Comparison of ENCODE assay signal across 11 mouse cellular contexts in the genomic region with DNA sequence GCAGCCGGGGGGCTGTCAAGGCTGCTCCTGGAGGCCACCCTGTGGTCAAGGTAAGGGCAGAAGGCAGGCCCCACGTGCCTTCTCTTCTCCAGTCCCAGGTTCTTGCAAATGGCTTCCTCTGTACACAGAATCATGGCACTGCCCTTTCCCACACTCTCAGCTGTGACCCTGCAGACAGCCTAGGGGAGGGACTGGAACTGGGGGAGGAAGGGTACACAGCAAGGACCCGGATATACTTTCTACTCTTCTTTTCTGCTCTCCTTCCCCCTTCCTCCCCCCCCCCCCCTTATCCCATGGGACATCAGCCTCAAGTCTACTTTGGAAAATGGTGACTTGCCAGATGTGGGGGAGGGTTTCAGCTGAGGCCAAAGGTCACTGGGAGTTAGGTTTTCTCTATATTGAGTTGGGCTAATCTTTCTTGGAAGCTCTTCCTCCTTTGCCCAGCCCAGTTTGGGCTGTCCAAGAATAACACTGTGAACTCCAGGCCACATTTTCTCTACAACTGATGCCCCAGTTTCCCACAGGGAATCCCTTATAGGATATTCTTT. TPM values are rescaled to one million over a fixed set of nuclear protein-coding genes. Genes with fewer than 3 reads are reported as not detected.
A peak's percentile ranks its signal among the peaks of the same experiment; 100 is the strongest.
DNase-seq lines count a peak whose midpoint lies in the region; ATAC-seq and TF ChIP-seq lines count a peak whose summit lies in the region.
"Had no signal": no experiment of that assay in that cellular context is flagged by ENCODE, and none has a peak within 500 bp of the region (broad histone marks: within the 10 kb centered on the region; RNA-seq: fewer than 3 reads in every experiment).

No protein-coding gene starts in this region.

- H3K36me3 ChIP-seq in hindbrain, embryonic 10.5 days: peaks cover 29% of the 10 kb centered on the region
- peaks cover 4% of the 10 kb centered on the region; the same call in 1 of the 2 replicates for H3K36me3 ChIP-seq in hindbrain, embryonic 13.5 days
- no peaks in the 10 kb centered on the region for H3K36me3 ChIP-seq in heart, adult 2 months (ENCODE audit: control insufficient read depth, insufficient read depth, low read length)
- no peaks in the 10 kb centered on the region for H3K36me3 ChIP-seq in liver, embryonic 11.5 days (ENCODE audit: control insufficient read depth, insufficient read depth, low read length)
- H3K36me3 ChIP-seq: hindbrain, embryonic 15.5 days had no signal

- peaks cover 56% of the 10 kb centered on the region for H3K4me1 ChIP-seq in hindbrain, embryonic 10.5 days (replicated peaks)
- H3K4me1 ChIP-seq in hindbrain, embryonic 13.5 days (replicated peaks): peaks cover 32% of the 10 kb centered on the region
- H3K4me1 ChIP-seq in heart, adult 2 months (ENCODE audit: control insufficient read depth, insufficient read depth, low read length): peaks cover 3% of the 10 kb centered on the region
- peaks cover 23% of the 10 kb centered on the region for H3K4me1 ChIP-seq in liver, embryonic 11.5 days (replicated peaks; ENCODE audit: control insufficient read depth, insufficient read depth, low read length)

- no peak overlapping the region for H3K4me3 ChIP-seq in hindbrain, embryonic 10.5 days
- no peak overlapping the region for H3K4me3 ChIP-seq in hindbrain, embryonic 13.5 days
- H3K4me3 ChIP-seq in heart, adult 2 months: no peak overlapping the region
- H3K4me3 ChIP-seq in liver, embryonic 11.5 days (ENCODE audit: low read depth, low read length): no peak overlapping the region
- H3K4me3 ChIP-seq: hindbrain, embryonic 15.5 days had no signal

- H3K27ac ChIP-seq in hindbrain, embryonic 10.5 days: peak overlapping the region; percentile 45
- no peak overlapping the region for H3K27ac ChIP-seq in hindbrain, embryonic 13.5 days
- peak overlapping the region; percentile 61 for H3K27ac ChIP-seq in heart, adult 2 months
- no peak overlapping the region for H3K27ac ChIP-seq in liver, embryonic 11.5 days (ENCODE audit: low read depth, low read length)
- H3K27ac ChIP-seq: hindbrain, embryonic 15.5 days had no signal

- H3K27me3 ChIP-seq in hindbrain, embryonic 10.5 days (ENCODE audit: insufficient read depth, poor library complexity, severe bottlenecking): peaks cover 38% of the 10 kb centered on the region
- H3K27me3 ChIP-seq in hindbrain, embryonic 13.5 days: peaks cover 39% of the 10 kb centered on the region
- no peaks in the 10 kb centered on the region for H3K27me3 ChIP-seq in heart, adult 2 months (ENCODE audit: control insufficient read depth, insufficient read depth, low read length)
- H3K27me3 ChIP-seq in liver, embryonic 11.5 days (replicated peaks; ENCODE audit: control insufficient read depth, insufficient read depth, low read length): peaks cover 57% of the 10 kb centered on the region

- H3K9me3 ChIP-seq in hindbrain, embryonic 10.5 days: no peaks in the 10 kb centered on the region
- H3K9me3 ChIP-seq in hindbrain, embryonic 13.5 days: no peaks in the 10 kb centered on the region
- no peaks in the 10 kb centered on the region for H3K9me3 ChIP-seq in liver, embryonic 11.5 days (ENCODE audit: control insufficient read depth, low read length)
- H3K9me3 ChIP-seq: hindbrain, embryonic 15.5 days had no signal

- ATAC-seq in hindbrain, embryonic 13.5 days (ENCODE audit: low FRiP score): no peak
- ATAC-seq in liver, embryonic 11.5 days (replicated peaks; ENCODE audit: low FRiP score): no peak
- no peak for ATAC-seq in megakaryocyte, adult 5-6 weeks (ENCODE audit: poor library complexity, severe bottlenecking)

- TF ChIP-seq EP300 in heart, adult 2 months (IDR thresholded peaks at IDR 0.05; ENCODE audit: insufficient read depth, low read depth, low read length): no peak

- no peak overlapping the region for H3K4me2 ChIP-seq in hindbrain, embryonic 13.5 days
- H3K4me2 ChIP-seq in liver, embryonic 11.5 days: no peak overlapping the region
- H3K4me2 ChIP-seq: hindbrain, embryonic 15.5 days had no signal

- H3K9ac ChIP-seq in hindbrain, embryonic 13.5 days: no peak overlapping the region
- H3K9ac ChIP-seq in heart, adult 2 months (ENCODE audit: low read depth, low read length): 0 out of 2 replicates have a peak overlapping the region, but pooled peaks have one; percentile 1
- H3K9ac ChIP-seq in liver, embryonic 11.5 days (ENCODE audit: low read depth, low read length): no peak overlapping the region
- H3K9ac ChIP-seq: hindbrain, embryonic 15.5 days had no signal

- WGBS in hindbrain, embryonic 10.5 days: 39% methylated on average over 3 of the region's 3 CpGs
- 55% methylated on average over 3 of the region's 3 CpGs for WGBS in hindbrain, embryonic 13.5 days
- 37% methylated on average over 3 of the region's 3 CpGs for WGBS in heart, adult 2 months
- WGBS in liver, embryonic 11.5 days: 52% methylated on average over 3 of the region's 3 CpGs

- intact Hi-C loops in heart, adult 2 months (cut with DNase I): no loop called here
- intact Hi-C loops in gastrocnemius, postnatal 36 days (cut with DNase I): no loop called here

- H3K79me2 ChIP-seq in heart, adult 2 months (replicated peaks; ENCODE audit: control insufficient read depth, insufficient read depth, low read length): no peaks in the 10 kb centered on the region

- TF ChIP-seq CTCF in heart, adult 2 months (IDR thresholded peaks at IDR 0.05): no peak

- DNase-seq in hindbrain, embryonic 10.5 days (ENCODE audit: low spot score): peak; percentile 30
- DNase-seq in NIH3T3 (ENCODE audit: low read depth): peak; percentile 52
- DNase-seq in heart, adult 2 months: peak; percentile 29 to 48
- peak; percentile 72 for DNase-seq in kidney, postnatal 10 days
- no peak for DNase-seq in liver, embryonic 11.5 days (ENCODE audit: low spot score)
- no peak for DNase-seq in gastrocnemius, postnatal 36 days
- DNase-seq: cerebellum, adult 9-10 months had no signal

- no peak for TF ChIP-seq POLR2A in heart, adult 2 months (IDR thresholded peaks at IDR 0.05; ENCODE audit: insufficient read depth, low read depth, low read length)

RNA-seq across cellular contexts. Expression of a gene that starts 5.8 kb away (rescaled TPM):
- polyA plus RNA-seq in hindbrain, embryonic 10.5 days (2016; fragmentation: Nextera tagmentation; extraction: Ambion mirVana): 34.0 and 34.6 TPM in 2 replicates
- polyA plus RNA-seq in hindbrain, embryonic 13.5 days (2015; fragmentation: Nextera tagmentation; extraction: Ambion mirVana): 10.8 and 12.0 TPM in 2 replicates
- total RNA-seq in heart, adult 2 months (2021): 1 to 10 TPM; 3.6 to 5.1 TPM
- 6.0 and 7.3 TPM in 2 replicates for polyA plus RNA-seq in heart, adult 2 months (2012; rRNA removed)
- 15.1 and 15.3 TPM in 2 replicates for polyA plus RNA-seq in liver, embryonic 11.5 days (2014; fragmentation: Nextera tagmentation; extraction: Ambion mirVana)
- 1 to 10 TPM; 3.3 TPM for total RNA-seq in gastrocnemius, postnatal 36 days (2021)
- not detected in 2 replicates for total RNA-seq in megakaryocyte, adult 5-6 weeks (2015)
- total RNA-seq in megakaryocyte, adult 5-6 weeks (2017): not detected in 2 replicates
- total RNA-seq: megakaryocyte-erythroid progenitor cell, adult 5-6 weeks had no signal

RNA-seq across cellular contexts. Expression of a gene that starts 25.0 kb away (rescaled TPM):
- polyA plus RNA-seq in hindbrain, embryonic 10.5 days (2016; fragmentation: Nextera tagmentation; extraction: Ambion mirVana): 24.1 and 24.4 TPM in 2 replicates
- 11.7 and 11.9 TPM in 2 replicates for polyA plus RNA-seq in hindbrain, embryonic 13.5 days (2015; fragmentation: Nextera tagmentation; extraction: Ambion mirVana)
- 1 to 10 TPM; 6.2 to 6.8 TPM for total RNA-seq in heart, adult 2 months (2021)
- 3.5 and 3.8 TPM in 2 replicates for polyA plus RNA-seq in heart, adult 2 months (2012; rRNA removed)
- polyA plus RNA-seq in liver, embryonic 11.5 days (2014; fragmentation: Nextera tagmentation; extraction: Ambion mirVana): 12.0 and 12.2 TPM in 2 replicates
- total RNA-seq in gastrocnemius, postnatal 36 days (2021): 1 to 10 TPM; 2.1 to 2.7 TPM
- 1.1 and 1.6 TPM in 2 replicates for total RNA-seq in megakaryocyte, adult 5-6 weeks (2015)
- 1.4 and 1.5 TPM in 2 replicates for total RNA-seq in megakaryocyte, adult 5-6 weeks (2017)

RNA-seq across cellular contexts. Expression of a gene that starts 40.1 kb away (rescaled TPM):
- polyA plus RNA-seq in hindbrain, embryonic 10.5 days (2016; fragmentation: Nextera tagmentation; extraction: Ambion mirVana): 11.9 and 14.4 TPM in 2 replicates
- 2.6 and 3.7 TPM in 2 replicates for polyA plus RNA-seq in hindbrain, embryonic 13.5 days (2015; fragmentation: Nextera tagmentation; extraction: Ambion mirVana)
- 1 to 10 TPM; 2.2 to 2.4 TPM for total RNA-seq in heart, adult 2 months (2021)
- 3.5 and 4.1 TPM in 2 replicates for polyA plus RNA-seq in heart, adult 2 months (2012; rRNA removed)
- polyA plus RNA-seq in liver, embryonic 11.5 days (2014; fragmentation: Nextera tagmentation; extraction: Ambion mirVana): 51.6 and 52.1 TPM in 2 replicates
- under 1 TPM; 0.59 to 0.67 TPM for total RNA-seq in gastrocnemius, postnatal 36 days (2021)
- total RNA-seq in megakaryocyte, adult 5-6 weeks (2015): 79.0 and 82.5 TPM in 2 replicates
- total RNA-seq in megakaryocyte, adult 5-6 weeks (2017): 24.2 and 30.0 TPM in 2 replicates

RNA-seq across cellular contexts. Expression of a gene that starts 44.9 kb away (rescaled TPM):
- polyA plus RNA-seq in hindbrain, embryonic 10.5 days (2016; fragmentation: Nextera tagmentation; extraction: Ambion mirVana): 7.9 and 10.3 TPM in 2 replicates
- polyA plus RNA-seq in hindbrain, embryonic 13.5 days (2015; fragmentation: Nextera tagmentation; extraction: Ambion mirVana): 5.3 and 6.0 TPM in 2 replicates
- total RNA-seq in heart, adult 2 months (2021): 10 to 100 TPM; 16.1 to 20.3 TPM
- polyA plus RNA-seq in heart, adult 2 months (2012; rRNA removed): 36.5 and 40.0 TPM in 2 replicates
- polyA plus RNA-seq in liver, embryonic 11.5 days (2014; fragmentation: Nextera tagmentation; extraction: Ambion mirVana): 3.9 and 4.8 TPM in 2 replicates
- 1 to 10 TPM; 5.3 to 6.5 TPM for total RNA-seq in gastrocnemius, postnatal 36 days (2021)
- total RNA-seq in megakaryocyte, adult 5-6 weeks (2015): not detected in 2 replicates
- 0.15 TPM in 1 of 2 replicates, not detected in the other for total RNA-seq in megakaryocyte, adult 5-6 weeks (2017)
- total RNA-seq: megakaryocyte-erythroid progenitor cell, adult 5-6 weeks had no signal

RNA-seq across cellular contexts. Expression of a gene that starts 55.4 kb away (rescaled TPM):
- 0.12 and 0.33 TPM in 2 replicates for polyA plus RNA-seq in hindbrain, embryonic 10.5 days (2016; fragmentation: Nextera tagmentation; extraction: Ambion mirVana)
- 0.14 and 0.27 TPM in 2 replicates for polyA plus RNA-seq in hindbrain, embryonic 13.5 days (2015; fragmentation: Nextera tagmentation; extraction: Ambion mirVana)
- under 1 TPM in 1 of 2 experiments, not detected in 1; 0.18 TPM for total RNA-seq in heart, adult 2 months (2021)
- polyA plus RNA-seq in heart, adult 2 months (2012; rRNA removed): 0.06 TPM in 2 replicates
- 0.47 and 0.60 TPM in 2 replicates for polyA plus RNA-seq in liver, embryonic 11.5 days (2014; fragmentation: Nextera tagmentation; extraction: Ambion mirVana)
- not detected for total RNA-seq in gastrocnemius, postnatal 36 days (2021)
- 0.40 TPM in 1 of 2 replicates, not detected in the other for total RNA-seq in megakaryocyte, adult 5-6 weeks (2015)
- 0.44 TPM in 1 of 2 replicates, not detected in the other for total RNA-seq in megakaryocyte, adult 5-6 weeks (2017)
- total RNA-seq: megakaryocyte-erythroid progenitor cell, adult 5-6 weeks had no signal

Comparison
In these comparisons a context has a peak if more than half of its experiments do, and no peak if none do; other contexts are left out.
1. H3K27ac ChIP-seq: peak in hindbrain, embryonic 10.5 days (single experiment) and heart, adult 2 months (single experiment); none in hindbrain, embryonic 13.5 days (single experiment) and liver, embryonic 11.5 days (single experiment).
2. DNase-seq: peak in hindbrain, embryonic 10.5 days (single experiment), NIH3T3 (single experiment), heart, adult 2 months (2 of 2) and kidney, postnatal 10 days (single experiment); none in liver, embryonic 11.5 days (single experiment) and gastrocnemius, postnatal 36 days (0 of 2).